Comparison of ENCODE assay signal across 24 mouse cellular contexts in the genomic region with DNA sequence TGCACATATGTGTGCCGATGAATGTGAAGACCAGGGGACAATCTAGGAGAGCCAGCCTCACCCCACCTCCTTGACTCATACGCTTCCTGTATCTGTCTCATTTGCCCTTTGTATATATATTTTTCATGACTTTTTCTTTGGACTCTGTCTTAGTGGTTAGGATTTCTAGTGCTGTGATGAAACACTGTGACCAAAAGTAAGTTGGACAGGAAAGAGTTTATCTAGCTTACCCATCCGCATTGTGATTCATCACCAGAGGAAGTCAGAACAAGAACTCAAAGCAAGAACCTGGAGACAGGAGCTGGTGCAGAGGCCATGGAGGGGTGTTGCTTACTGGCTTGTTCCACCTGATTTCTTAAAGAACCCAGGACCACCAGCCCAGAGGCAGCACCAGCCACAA.
"Had no signal": no experiment of that assay in that cellular context is flagged by ENCODE, and none has a peak within 500 bp of the region (broad histone marks: within the 10 kb centered on the region; RNA-seq: fewer than 3 reads in every experiment).

No protein-coding gene starts in this region.

- ATAC-seq: hindbrain, embryonic 16.5 days; inflammation-experienced regulatory T-cells, adult 6 months; intestine, embryonic 15.5 days; intestine, postnatal 0 days had no signal

- H3K4me3 ChIP-seq: gastrocnemius, adult 2 months; heart, embryonic 10.5 days; heart, embryonic 12.5 days; hindbrain, embryonic 10.5 days; hindbrain, embryonic 12.5 days; intestine, embryonic 15.5 days; limb, embryonic 13.5 days; limb, embryonic 15.5 days had no signal

- H3K27me3 ChIP-seq: heart, embryonic 12.5 days; hindbrain, embryonic 12.5 days; intestine, embryonic 15.5 days; limb, embryonic 13.5 days; limb, embryonic 15.5 days had no signal

- DNase-seq: gastrocnemius, adult 2 months; gastrocnemius, postnatal 10 days; gastrocnemius, postnatal 25 days; heart, adult 11 months; heart, postnatal 10 days; heart, postnatal 4 days; kidney, adult 18-20 months; kidney, adult 8-10 months; kidney, postnatal 10 days; kidney, postnatal 36 days; layer of hippocampus, adult 9-11 months; layer of hippocampus, postnatal 36 days; left cerebral cortex, postnatal 4 days had no signal

- H3K4me2 ChIP-seq: heart, embryonic 12.5 days; hindbrain, embryonic 12.5 days; hindbrain, embryonic 14.5 days; intestine, embryonic 15.5 days had no signal

- H3K4me1 ChIP-seq: heart, embryonic 10.5 days; heart, embryonic 12.5 days; intestine, embryonic 15.5 days; limb, embryonic 15.5 days had no signal

- H3K36me3 ChIP-seq: heart, embryonic 10.5 days; heart, embryonic 12.5 days; hindbrain, embryonic 12.5 days; intestine, embryonic 15.5 days; limb, embryonic 15.5 days had no signal

- H3K27ac ChIP-seq: gastrocnemius, adult 2 months; heart, embryonic 10.5 days; hindbrain, embryonic 10.5 days; hindbrain, embryonic 12.5 days; hindbrain, embryonic 14.5 days; intestine, embryonic 15.5 days; limb, embryonic 15.5 days had no signal

- H3K9me3 ChIP-seq: intestine, embryonic 15.5 days; limb, embryonic 13.5 days; limb, embryonic 15.5 days had no signal

- H3K9ac ChIP-seq: heart, embryonic 12.5 days; hindbrain, embryonic 12.5 days; hindbrain, embryonic 14.5 days; intestine, embryonic 15.5 days; limb, embryonic 13.5 days; limb, embryonic 15.5 days had no signal
